Mouse (Mus musculus): ENCODE data around the gene Ankrd1.

- TF ChIP-seq CTCF (IDR thresholded peaks at IDR 0.05; ENCODE audit: low read depth, low read length) (no peak), GATA2 (IDR thresholded peaks at IDR 0.05; ENCODE audit: borderline replicate concordance, low read depth, low read length) (no peak), TAL1 (conservative IDR thresholded peaks at IDR 0.05; ENCODE audit: low read depth, low read length) (no peak), POLR2AphosphoS5 (IDR thresholded peaks at IDR 0.05; ENCODE audit: insufficient replicate concordance, low read depth, low read length) (no peak)
These were observed at the start of gene Ankrd1 for GRCm38 (mm10) chr19:36119783-36120471.
